Mouse (Mus musculus) heart, postnatal 10 days (tissue): Measurements from ENCODE around the gene Gm49322. TPM values are rescaled to one million over a fixed set of nuclear protein-coding genes. Genes with fewer than 3 reads are reported as not detected.
"Not testable (repeated sequence)": the region's sequence is repeated elsewhere in the genome, so short reads cannot be mapped to it uniquely, and the experiment has no call there.

Experiments
- DNase-seq, 2 experiments: peaks; one replicate each; pipeline ENCODE4 v3.0.0; 2021
- intact Hi-C: fragments of 180-260 bp; cut with DNase I; formaldehyde crosslinking; loops from one replicate; pipeline ENCODE4 v1.15.1; 2025
- total RNA-seq, 2 experiments: library from RNA; stranded (reverse); gene quantifications; 2 replicates each; pipeline ENCODE4 v1.2.3; 2021

Gm49322 gene
- total RNA-seq, 2 experiments from 2014 or later: 0.98 to 1.2 TPM

DNA sequence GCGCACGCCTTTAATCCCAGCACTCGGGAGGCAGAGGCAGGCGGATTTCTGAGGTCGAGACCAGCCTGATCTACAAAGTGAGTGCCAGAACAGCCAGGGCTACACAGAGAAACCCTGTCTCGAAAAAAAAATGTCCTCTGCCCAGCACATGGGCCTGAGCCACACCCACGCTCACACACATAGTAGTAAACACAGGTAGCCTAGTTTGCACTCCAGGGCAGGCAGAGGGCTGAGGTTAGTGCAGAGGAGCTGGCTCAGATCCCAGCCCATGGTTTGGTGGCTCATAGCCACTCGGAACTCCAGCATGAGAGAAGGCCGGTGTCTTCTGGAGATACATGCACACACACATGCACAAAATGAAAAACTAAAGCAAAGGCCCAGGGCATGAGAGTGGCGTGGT, 41.1 kb downstream of the Gm49322 start:
- DNase-seq: no peak
- intact Hi-C loops: loop anchor here (2.0 kb wide), 1 partner anchor 16 kb away; no protein-coding TSS in a partner anchor

DNA sequence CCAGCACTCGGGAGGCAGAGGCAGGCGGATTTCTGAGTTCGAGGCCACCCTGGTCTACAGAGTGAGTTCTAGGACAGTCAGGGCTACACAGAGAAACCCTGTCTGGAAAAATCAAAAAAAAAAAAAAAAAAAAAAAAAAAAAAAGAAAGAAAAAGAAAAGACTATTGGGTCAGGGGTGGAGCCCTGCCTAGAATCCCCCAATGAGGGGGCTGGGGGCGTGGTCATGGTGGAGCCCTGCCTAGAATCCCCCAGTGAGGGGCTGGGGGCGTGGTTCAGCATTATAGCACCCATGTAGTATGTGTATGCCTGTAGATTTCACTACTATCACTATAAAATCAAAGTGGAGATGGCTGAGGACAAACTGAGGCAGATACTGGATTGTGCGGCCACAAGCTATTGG, 44.1 kb downstream of the Gm49322 start:
- DNase-seq, intact Hi-C loops: not testable (repeated sequence)

DNA sequence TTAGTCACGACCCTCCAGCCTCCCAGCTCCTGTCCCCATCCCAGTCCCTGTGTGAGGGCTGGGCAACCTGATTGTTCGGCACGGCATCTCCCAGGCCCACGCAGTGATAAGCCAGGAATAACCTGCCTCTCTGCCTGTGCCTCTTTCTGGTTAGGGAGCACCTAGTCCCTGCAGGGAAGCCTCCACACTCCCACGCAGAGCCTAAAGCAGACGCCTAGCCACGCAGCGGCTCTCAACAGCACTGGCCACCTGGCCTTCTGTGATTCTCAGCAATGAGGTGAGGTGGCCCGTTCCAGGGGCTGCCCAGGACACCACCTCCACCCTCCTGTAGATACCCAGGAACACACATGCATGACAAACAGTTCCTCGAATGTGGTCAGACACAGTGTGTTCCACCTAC, 44.6 kb downstream of the Gm49322 start:
- DNase-seq: no peak
- intact Hi-C loops: no loop called here

DNA sequence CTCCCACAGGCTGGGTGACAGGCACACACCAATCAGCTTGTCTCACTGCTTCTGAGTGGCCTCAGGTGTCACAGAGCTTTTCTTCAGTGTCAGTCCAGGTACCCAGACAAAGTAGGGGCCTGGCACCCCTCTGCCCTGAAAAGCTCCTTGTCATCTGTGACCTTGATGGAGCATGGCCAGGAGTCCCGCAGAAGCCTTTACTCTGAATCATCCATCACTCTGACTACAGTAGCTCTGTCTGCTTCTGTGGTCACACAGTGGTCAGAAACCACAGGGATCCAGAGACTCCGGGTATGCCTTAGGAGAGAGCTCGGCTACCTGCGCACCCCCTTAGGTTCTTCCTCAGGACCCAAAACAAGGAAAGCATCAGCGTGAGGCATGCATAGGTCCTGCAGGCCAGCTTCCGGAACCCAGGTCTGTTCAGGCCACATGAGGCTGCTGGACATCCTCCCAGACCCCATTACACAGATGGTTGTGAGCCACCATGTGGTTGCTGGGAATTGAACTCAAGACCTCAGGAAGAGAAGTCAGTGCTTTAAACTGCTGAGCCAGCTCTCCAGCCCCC, 47.4 kb downstream of the Gm49322 start:
- intact Hi-C loops: no loop called here
- no peak for DNase-seq

DNA sequence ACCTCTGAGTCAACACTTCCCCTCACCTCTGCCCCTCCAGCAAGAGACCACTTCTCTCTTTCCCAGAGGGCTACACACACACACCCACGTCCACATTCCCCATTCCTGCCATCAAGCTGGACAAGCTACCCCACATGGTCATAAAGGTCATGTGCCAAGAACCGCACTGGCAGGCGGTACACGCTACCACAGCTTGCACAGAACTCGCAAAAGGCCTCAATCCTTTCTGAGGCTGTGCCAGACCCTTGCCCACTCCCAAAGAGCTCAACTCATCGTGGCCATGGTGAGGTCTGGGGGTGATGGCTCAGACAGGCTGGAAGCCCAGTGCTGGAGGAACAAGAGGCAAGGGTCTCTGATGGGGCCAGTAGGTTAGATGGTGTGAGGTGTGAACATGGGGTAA, 49.0 kb downstream of the Gm49322 start:
- intact Hi-C loops: loop anchor here (2.0 kb wide), 2 partner anchors 30 to 76 kb away; no protein-coding TSS in a partner anchor
- DNase-seq: no peak

DNA sequence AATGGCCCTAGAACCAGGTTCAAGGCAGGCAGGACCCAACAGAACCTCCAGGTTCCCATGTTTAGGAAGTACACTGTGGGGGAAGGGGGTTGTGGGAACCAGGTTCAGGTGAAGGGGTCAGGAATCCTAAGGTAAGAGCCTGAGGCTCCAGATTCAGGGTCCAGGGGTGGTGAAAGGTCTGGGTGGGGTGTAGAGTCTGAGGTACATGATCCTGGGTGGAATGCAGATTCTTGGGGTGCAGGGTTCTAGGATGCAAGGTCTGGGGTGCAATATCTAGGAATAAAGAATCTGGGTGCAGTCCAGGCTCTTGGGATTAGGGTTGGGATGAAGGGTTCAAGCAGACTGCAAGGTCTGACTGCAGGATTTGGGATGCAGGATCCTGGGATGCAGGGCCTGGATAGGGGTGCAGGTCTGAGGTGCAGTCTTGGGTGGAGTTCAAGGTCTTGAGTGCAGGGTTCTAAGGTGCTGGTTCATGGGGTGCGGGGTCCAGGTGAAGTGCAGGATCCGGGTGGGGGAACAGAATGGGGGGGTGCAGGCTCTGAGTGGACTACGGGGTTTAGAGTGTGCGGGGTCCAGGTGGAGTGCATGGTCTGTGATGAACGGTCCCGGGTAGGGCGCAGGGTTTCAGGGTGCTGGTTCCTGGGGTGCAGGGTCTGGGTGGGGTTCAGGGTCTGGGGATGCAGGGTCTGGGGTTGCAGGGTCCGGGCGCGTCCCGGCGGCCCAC, 49.7 kb downstream of the Gm49322 start:
- intact Hi-C loops: loop anchor here (2.0 kb wide), 2 partner anchors 31 to 77 kb away; no protein-coding TSS in a partner anchor

GRCm38 (mm10) chr10:80656130-80656862, 50.5 kb downstream of the Gm49322 start:
- peak; percentile 96 to 97 for DNase-seq
- intact Hi-C loops: no loop called here

More for the DNA sequence above, 49.7 kb downstream of the Gm49322 start:
- DNase-seq: no peak

GRCm38 (mm10) chr10:80656863-80657623, 51.2 kb downstream of the Gm49322 start, which contains the start of gene Btbd2:
Btbd2 (minus strand) TSS chr10:80657071.
- DNase-seq: no peak
- intact Hi-C loops: no loop called here

- DNase-seq: no peak
- intact Hi-C loops: loop anchor here (2.0 kb wide), 1 partner anchor 16 kb away; no protein-coding TSS in a partner anchor
Observed at GRCm38 (mm10) chr10:80658194-80658840, 52.5 kb downstream of the Gm49322 start.

- no peak for DNase-seq
- intact Hi-C loops: loop anchor here (1.0 to 2.0 kb wide), 2 partner anchors 16 to 25 kb away; no protein-coding TSS in a partner anchor
Observed at GRCm38 (mm10) chr10:80658841-80659202, 53.0 kb downstream of the Gm49322 start.

DNA sequence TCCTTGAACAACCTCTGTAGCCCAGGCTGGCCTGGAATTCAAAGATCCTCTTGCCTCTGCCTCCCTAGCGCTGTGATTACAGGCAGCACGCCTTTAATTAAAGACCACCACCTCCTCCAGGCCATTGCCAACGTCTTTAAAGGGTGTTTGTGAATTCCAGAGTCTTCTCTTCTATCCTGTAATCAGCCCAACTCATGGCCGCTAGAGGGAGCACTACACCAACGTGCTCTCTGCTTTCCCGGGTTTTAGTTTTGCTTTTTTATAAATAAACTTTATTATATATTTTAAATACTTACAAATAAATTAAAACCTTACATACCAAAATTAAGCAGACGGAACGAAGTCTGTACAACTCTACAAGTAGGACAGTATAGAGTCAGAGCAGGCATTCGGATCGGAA, 53.4 kb downstream of the Gm49322 start:
- intact Hi-C loops: loop anchor here (1.0 to 2.0 kb wide), 2 partner anchors 16 to 25 kb away; no protein-coding TSS in a partner anchor
- peak; percentile 81 to 88 for DNase-seq

- intact Hi-C loops: no loop called here
- peak in 1 of 2 experiments; percentile 73 for DNase-seq
Observed at GRCm38 (mm10) chr10:80661149-80661548, 55.3 kb downstream of the Gm49322 start.

DNA sequence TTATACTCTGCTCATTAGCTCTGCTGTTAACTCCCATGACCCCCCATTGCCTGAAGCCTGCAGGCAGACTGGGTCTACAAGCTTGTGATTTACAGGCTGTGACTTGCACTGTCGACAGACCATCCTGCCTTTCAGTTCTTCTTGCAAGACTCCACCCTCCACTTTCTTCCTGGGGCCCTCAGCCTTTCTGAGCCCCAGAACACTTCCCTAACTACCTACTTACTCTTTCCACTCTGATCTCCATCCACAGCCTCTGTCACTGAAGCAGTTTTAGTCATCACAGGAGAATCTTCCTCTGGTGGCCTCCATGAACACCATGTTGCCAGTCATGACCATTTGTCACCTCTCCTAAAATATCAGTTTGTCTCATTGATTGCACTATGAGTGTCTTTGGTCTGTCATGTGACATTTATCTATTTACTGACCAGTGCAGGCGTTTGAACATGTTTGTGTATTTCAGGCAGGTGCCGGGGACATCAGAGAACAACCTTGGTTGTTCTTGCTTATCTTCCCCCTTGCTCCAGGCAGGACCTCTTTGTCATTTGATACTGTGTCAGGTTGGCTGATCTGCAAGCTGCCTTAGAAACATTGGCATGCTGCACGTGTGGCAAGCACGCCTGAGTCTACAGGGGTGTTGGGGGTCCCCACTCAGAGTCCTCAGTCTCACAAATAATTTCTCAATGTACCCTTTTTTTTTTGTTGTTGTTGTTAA, 57.8 kb downstream of the Gm49322 start:
- intact Hi-C loops: no loop called here
- DNase-seq: no peak

- intact Hi-C loops: no loop called here
- peak; percentile 94 to 95 for DNase-seq
Observed at GRCm38 (mm10) chr10:80664197-80665015, 58.6 kb downstream of the Gm49322 start.

GRCm38 (mm10) chr10:80665016-80665380, 59.2 kb downstream of the Gm49322 start:
- intact Hi-C loops: no loop called here
- DNase-seq: peak; percentile 91 to 93
